Mouse (Mus musculus): Measurements from ENCODE around the gene Slc35b1.

- no peak for TF ChIP-seq CTCF (conservative IDR thresholded peaks at IDR 0.05; ENCODE audit: insufficient read depth, insufficient read length, low read depth, low read length)
- TF ChIP-seq POLR2A (IDR thresholded peaks at IDR 0.05; ENCODE audit: low read depth, low read length) = no peak
Observed at GRCm38 (mm10) chr11:95391743-95392142, 7.3 kb downstream of the Slc35b1 start.
